Mouse (Mus musculus) megakaryocyte, embryonic 14.5 days (primary cell): ENCODE results near the gene Abcb10.

Source experiments
- FLI1 ChIP-seq: IDR thresholded peaks from 2 replicates; pipeline ENCODE4 v1.6.1; 2012; ENCODE audit warnings: low read length, inconsistent platforms, mixed read lengths
- GATA1 ChIP-seq: IDR thresholded peaks from 3 replicates; pipeline ENCODE4 v1.6.1; 2012; ENCODE audit warnings: mixed read lengths, low read length, inconsistent platforms, borderline replicate concordance

GRCm38 (mm10) chr8:124011989-124012586 lies 29.2 kb upstream of the Abcb10 start:
- no peak for TF ChIP-seq GATA1
- TF ChIP-seq FLI1: no peak
